8 mouse cellular contexts compared by ENCODE assay signal in the genomic region with DNA sequence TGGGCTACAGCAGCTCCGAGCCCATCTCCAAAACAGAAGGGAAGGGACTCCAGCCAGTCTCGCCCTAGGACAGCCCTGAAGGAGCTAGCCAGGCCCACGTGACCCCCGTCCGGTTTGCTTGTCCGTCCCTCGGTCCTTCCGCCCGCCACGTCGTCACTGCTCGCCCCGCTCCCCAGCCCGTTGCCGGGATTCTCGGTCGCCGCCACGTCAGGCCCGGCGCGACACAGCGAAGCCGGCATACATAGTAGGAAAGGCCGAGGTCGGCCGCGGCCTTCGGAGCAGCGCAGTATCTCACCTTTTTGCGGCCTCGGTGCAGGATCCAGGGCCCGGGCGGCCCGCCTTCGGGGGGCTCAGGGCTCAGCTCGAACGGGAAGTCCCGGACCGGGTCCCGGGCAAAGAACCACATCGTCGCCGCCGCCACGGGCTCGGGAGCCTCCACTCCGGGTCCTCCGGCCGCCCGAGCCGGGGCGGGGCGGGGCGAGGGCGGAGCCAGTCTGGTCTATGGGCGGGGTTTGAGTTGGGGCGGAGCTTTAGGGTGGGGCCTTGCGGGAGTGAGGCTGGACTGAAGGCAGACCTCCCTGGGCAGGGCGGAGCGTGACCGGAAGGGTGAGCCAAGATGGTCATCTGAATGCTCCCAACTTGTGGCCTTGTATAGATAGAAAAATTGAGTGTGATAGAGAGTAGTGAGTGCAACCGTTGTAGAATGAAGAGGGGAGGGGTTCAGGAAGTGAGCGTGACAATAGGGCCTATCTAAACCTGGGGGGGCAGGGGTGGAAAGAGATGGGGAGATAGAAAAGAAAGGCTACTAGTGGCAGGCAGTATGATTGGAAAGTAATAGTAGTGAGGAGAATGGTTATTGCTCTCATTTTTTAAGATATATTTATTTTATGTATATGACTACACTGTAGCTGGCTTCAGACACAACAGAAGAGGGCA. TPM values are rescaled to one million over a fixed set of nuclear protein-coding genes. Genes with fewer than 3 reads are reported as not detected.
DNase-seq lines count a peak whose midpoint lies in the region; ATAC-seq and TF ChIP-seq lines count a peak whose summit lies in the region.

A gene (minus strand): TSS at position 495 of the 936 bp plus-strand sequence.

- H3K4me3 ChIP-seq in C2C12 (ENCODE audit: insufficient read depth, poor library complexity, severe bottlenecking), result peak within 1 kb of the TSS; percentile 74
- peak within 1 kb of the TSS; percentile 65 for H3K4me3 ChIP-seq in heart, embryonic 12.5 days
- peak within 1 kb of the TSS; percentile 65 for H3K4me3 ChIP-seq in kidney, postnatal 0 days (replicated peaks; ENCODE audit: low read depth, low read length)
- H3K4me3 ChIP-seq in liver, adult 2 months (ENCODE audit: insufficient read depth, low read depth, low read length), result peak within 1 kb of the TSS; percentile 70

- peaks cover 42% of the 10 kb centered on the region for H3K79me2 ChIP-seq in C2C12 (ENCODE audit: control insufficient read depth, insufficient read depth)
- H3K79me2 ChIP-seq in liver, adult 2 months (ENCODE audit: control insufficient read depth, insufficient read depth, low read length), result peaks cover 5% of the 10 kb centered on the region; the same call in 1 of the 2 replicates

- no peak for TF ChIP-seq CTCF in C2C12 (IDR thresholded peaks at IDR 0.05; ENCODE audit: control insufficient read depth, insufficient read depth, insufficient read length)
- no peak for TF ChIP-seq CTCF in kidney, postnatal 0 days (IDR thresholded peaks at IDR 0.05; ENCODE audit: low read depth)
- 0 out of 2 replicates have a peak, but pooled peaks have one; percentile 4 for TF ChIP-seq CTCF in liver, adult 2 months (IDR thresholded peaks at IDR 0.05; ENCODE audit: low read depth, low read length)

- peak; percentile 69; the same call in 1 of the 2 replicates for TF ChIP-seq POLR2A in liver, adult 2 months (IDR thresholded peaks at IDR 0.05; ENCODE audit: extremely low read depth, insufficient read depth, low read length)

- H3K4me2 ChIP-seq in heart, embryonic 12.5 days, result peak within 1 kb of the TSS; percentile 86
- H3K4me2 ChIP-seq in kidney, postnatal 0 days (ENCODE audit: low read length), result peak within 1 kb of the TSS; percentile 85

- DNase-seq in brain, embryonic 18.5 days (ENCODE audit: low read depth, low spot score), result peak; percentile 65
- DNase-seq in kidney, postnatal 0 days (ENCODE audit: low spot score), result peak; percentile 95
- peak; percentile 80 for DNase-seq in liver, adult 2 months (ENCODE audit: extremely low read depth, low read depth, low spot score)
- peak; percentile 89 to 92 for DNase-seq in spleen, postnatal 36 days (ENCODE audit: low spot score in 2 of 2)

- no peaks in the 10 kb centered on the region; the same call in 1 of the 2 replicates for H3K9me3 ChIP-seq in heart, embryonic 12.5 days (replicated peaks)
- H3K9me3 ChIP-seq in kidney, postnatal 0 days (replicated peaks; ENCODE audit: low read length), result no peaks in the 10 kb centered on the region

- peaks cover 29% of the 10 kb centered on the region for H3K79me3 ChIP-seq in C2C12 (ENCODE audit: low read depth)

- no peaks in the 10 kb centered on the region for H3K27me3 ChIP-seq in C2C12 (ENCODE audit: control insufficient read depth, insufficient read depth, insufficient read length)
- no peaks in the 10 kb centered on the region for H3K27me3 ChIP-seq in heart, embryonic 12.5 days (replicated peaks)
- no peaks in the 10 kb centered on the region for H3K27me3 ChIP-seq in kidney, postnatal 0 days (ENCODE audit: insufficient read depth, low read length)
- no peaks in the 10 kb centered on the region for H3K27me3 ChIP-seq in liver, adult 2 months (ENCODE audit: control insufficient read depth, insufficient read depth, low read length)

- H3K27ac ChIP-seq in heart, embryonic 12.5 days (ENCODE audit: poor library complexity, severe bottlenecking), result peak within 1 kb of the TSS; percentile 70
- H3K27ac ChIP-seq in kidney, postnatal 0 days, result peak within 1 kb of the TSS; percentile 83
- peak within 1 kb of the TSS; percentile 78 for H3K27ac ChIP-seq in liver, adult 2 months (replicated peaks; ENCODE audit: insufficient read depth, low read depth, low read length)

- WGBS in heart, embryonic 12.5 days, result 1% methylated on average over 64 of the region's 64 CpGs
- 1% methylated on average over 64 of the region's 64 CpGs for WGBS in kidney, postnatal 0 days
- 2% methylated on average over 64 of the region's 64 CpGs for WGBS in liver, adult 2 months

- H3K4me1 ChIP-seq in heart, embryonic 12.5 days (replicated peaks), result peaks cover 12% of the 10 kb centered on the region
- H3K4me1 ChIP-seq in kidney, postnatal 0 days (replicated peaks; ENCODE audit: insufficient read depth, low read length), result peaks cover 9% of the 10 kb centered on the region
- H3K4me1 ChIP-seq in liver, adult 2 months (ENCODE audit: control insufficient read depth, insufficient read depth, low read length), result peaks cover 6% of the 10 kb centered on the region

- peak within 1 kb of the TSS; percentile 85 for H3K9ac ChIP-seq in heart, embryonic 12.5 days
- H3K9ac ChIP-seq in kidney, postnatal 0 days (ENCODE audit: low read depth, low read length), result peak within 1 kb of the TSS; percentile 74
- H3K9ac ChIP-seq in liver, adult 2 months (ENCODE audit: low read depth, low read length), result peak within 1 kb of the TSS; percentile 79

- peaks cover 34% of the 10 kb centered on the region for H3K36me3 ChIP-seq in C2C12 (ENCODE audit: control insufficient read depth, insufficient read depth)
- peaks cover 37% of the 10 kb centered on the region for H3K36me3 ChIP-seq in heart, embryonic 12.5 days
- H3K36me3 ChIP-seq in kidney, postnatal 0 days (ENCODE audit: insufficient read depth, low read length), result peaks cover 21% of the 10 kb centered on the region
- H3K36me3 ChIP-seq in liver, adult 2 months (ENCODE audit: control insufficient read depth, insufficient read depth, low read length), result peaks cover 3% of the 10 kb centered on the region; the same call in 1 of the 2 replicates

- peak within 1 kb of the TSS; percentile 62 for H3ac ChIP-seq in C2C12 (ENCODE audit: control insufficient read depth, insufficient read length, low read depth)

- ATAC-seq in erythroid progenitor cell, adult 5-6 weeks (replicated peaks; ENCODE audit: low FRiP score, poor library complexity, severe bottlenecking), result peak; percentile 96
- ATAC-seq in heart, embryonic 12.5 days (ENCODE audit: insufficient number of reproducible peaks, low FRiP score), result peak; percentile 98
- peak; percentile 94 for ATAC-seq in kidney, postnatal 0 days (replicated peaks; ENCODE audit: low FRiP score, low read depth)
- peak; percentile 92 for ATAC-seq in monocyte, adult 5-6 weeks (replicated peaks; ENCODE audit: insufficient number of reproducible peaks, low FRiP score, low TSS enrichment, poor library complexity, severe bottlenecking)

TF ChIP-seq in C2C12, 6 proteins besides CTCF, POLR2A, EP300 and RAD21:
- TF ChIP-seq USF1 (IDR thresholded peaks at IDR 0.05; ENCODE audit: low read depth), result peak; percentile 89
- no peak for TF ChIP-seq FOSL1 (IDR thresholded peaks at IDR 0.05; ENCODE audit: insufficient read depth, low read length, poor library complexity, severe bottlenecking)
- TF ChIP-seq CEBPB (IDR thresholded peaks at IDR 0.05; ENCODE audit: low read depth), result no peak
- TF ChIP-seq MYOD1 (IDR thresholded peaks at IDR 0.05; ENCODE audit: control insufficient read depth, insufficient read length, low read depth), result no peak
TF ChIP-seq in C2C12: peak in this region for 1.

RNA-seq across cellular contexts. Expression of the gene that starts here (rescaled TPM):
- polyA plus RNA-seq in C2C12 (2012; fragmentation: generic; extraction: Trizol), result 69.6 TPM
- total RNA-seq in erythroid progenitor cell, adult 5-6 weeks (2015; ENCODE audit: low replicate concordance), result 18.4 and 24.1 TPM in 2 replicates
- 17.2 and 17.3 TPM in 2 replicates for total RNA-seq in erythroid progenitor cell, adult 5-6 weeks (2017; ENCODE audit: low replicate concordance)
- 68.1 and 68.9 TPM in 2 replicates for polyA plus RNA-seq in heart, embryonic 12.5 days (2016; fragmentation: Nextera tagmentation; extraction: Ambion mirVana)
- polyA plus RNA-seq in kidney, postnatal 0 days (2015; fragmentation: Nextera tagmentation; extraction: Ambion mirVana), result 63.5 and 65.1 TPM in 2 replicates
- total RNA-seq in liver, adult 2 months (2014; rRNA removed), result 28.9 and 35.9 TPM in 2 replicates
- polyA plus RNA-seq in liver, adult 2 months (2012; rRNA removed), result 40.9 and 46.6 TPM in 2 replicates
- total RNA-seq in monocyte, adult 5-6 weeks (2017), result 37.3 to 55.9 TPM (median 44.9 TPM) in 3 replicates

Comparison
In these comparisons a context has a peak if more than half of its experiments do, and no peak if none do; other contexts are left out.
1. Peak in every context shown above with its lines: DNase-seq, ATAC-seq, H3K4me3 ChIP-seq and H3K27ac ChIP-seq.